Comparison of ENCODE assay signal across 11 mouse cellular contexts in genomic region chr10:80692249-80693165, GRCm38 (mm10). TPM values are rescaled to one million over a fixed set of nuclear protein-coding genes. Genes with fewer than 3 reads are reported as not detected.
DNase-seq lines count a peak whose midpoint lies in the region; ATAC-seq lines count a peak whose summit lies in the region.
"Had no signal": no experiment of that assay in that cellular context is flagged by ENCODE, and none has a peak within 500 bp of the region (broad histone marks: within the 10 kb centered on the region; RNA-seq: fewer than 3 reads in every experiment).

No protein-coding gene starts in this region.

- H3K4me2 ChIP-seq in kidney, embryonic 15.5 days, result no peak overlapping the region
- H3K4me2 ChIP-seq: forebrain, embryonic 12.5 days had no signal

- peak overlapping the region; percentile 10; the same call in 1 of the 2 replicates for H3K27ac ChIP-seq in kidney, embryonic 15.5 days
- H3K27ac ChIP-seq: forebrain, embryonic 12.5 days; hindbrain, postnatal 0 days had no signal

- no peaks in the 10 kb centered on the region for H3K9me3 ChIP-seq in kidney, embryonic 15.5 days (replicated peaks)
- H3K9me3 ChIP-seq: forebrain, embryonic 12.5 days had no signal

- no peak overlapping the region for H3K4me3 ChIP-seq in kidney, embryonic 15.5 days (replicated peaks)
- H3K4me3 ChIP-seq: forebrain, embryonic 12.5 days had no signal

- peaks cover 30% of the 10 kb centered on the region for H3K36me3 ChIP-seq in kidney, embryonic 15.5 days

- no peak for ATAC-seq in kidney, embryonic 15.5 days (replicated peaks; ENCODE audit: low FRiP score)
- peak; percentile 14 for ATAC-seq in CD4-positive, CD25-positive, alpha-beta regulatory T cell, adult 4 months
- ATAC-seq in erythroblast, adult 5-6 weeks (replicated peaks; ENCODE audit: low FRiP score, poor library complexity, severe bottlenecking), result peak; percentile 19; the same call in 1 of the 2 replicates
- peak; percentile 60 for ATAC-seq in megakaryocyte, adult 5-6 weeks (ENCODE audit: poor library complexity, severe bottlenecking)
- ATAC-seq: hindbrain, postnatal 0 days had no signal

- H3K27me3 ChIP-seq in kidney, embryonic 15.5 days, result no peaks in the 10 kb centered on the region
- H3K27me3 ChIP-seq: forebrain, embryonic 12.5 days had no signal

- 76% methylated on average over 14 of the region's 14 CpGs for WGBS in kidney, embryonic 15.5 days

- H3K9ac ChIP-seq in kidney, embryonic 15.5 days, result no peak overlapping the region
- H3K9ac ChIP-seq: forebrain, embryonic 12.5 days had no signal

- H3K4me1 ChIP-seq in kidney, embryonic 15.5 days, result peaks cover 32% of the 10 kb centered on the region

- no peak for DNase-seq in kidney, postnatal 25 days
- DNase-seq in testis, postnatal 14 days (ENCODE audit: low spot score), result no peak
- no peak for DNase-seq in ovary, postnatal 36 days (ENCODE audit: low spot score)
- DNase-seq in frontal cortex, postnatal 10 days (ENCODE audit: low spot score in 2 of 2), result no peak
- DNase-seq: cerebellum, adult 2 months had no signal

RNA-seq across cellular contexts. Expression of gene Mob3a, which starts 9.3 kb away (rescaled TPM):
- 37.7 and 41.5 TPM in 2 replicates for polyA plus RNA-seq in kidney, embryonic 15.5 days (2015; fragmentation: Nextera tagmentation; extraction: Ambion mirVana)
- polyA plus RNA-seq in CD4-positive, CD25-positive, alpha-beta regulatory T cell, adult 4 months (2017; shearing (Covaris generic)), result 100 to 1,000 TPM; 265 to 359 TPM
- 13.4 and 25.6 TPM in 2 replicates for total RNA-seq in erythroblast, adult 5-6 weeks (2015; ENCODE audit: low replicate concordance)
- 11.0 and 18.2 TPM in 2 replicates for total RNA-seq in erythroblast, adult 5-6 weeks (2017; ENCODE audit: low replicate concordance)
- total RNA-seq in megakaryocyte, adult 5-6 weeks (2015), result 61.8 and 72.0 TPM in 2 replicates
- 65.0 and 77.3 TPM in 2 replicates for total RNA-seq in megakaryocyte, adult 5-6 weeks (2017)

RNA-seq across cellular contexts. Expression of gene Izumo4, which starts 9.5 kb away (rescaled TPM):
- 22.8 and 26.2 TPM in 2 replicates for polyA plus RNA-seq in kidney, embryonic 15.5 days (2015; fragmentation: Nextera tagmentation; extraction: Ambion mirVana)
- 100 to 1,000 TPM in 1 of 2 experiments, 10 to 100 TPM in 1; 89.2 to 116 TPM for polyA plus RNA-seq in CD4-positive, CD25-positive, alpha-beta regulatory T cell, adult 4 months (2017; shearing (Covaris generic))
- 8.6 and 9.8 TPM in 2 replicates for total RNA-seq in erythroblast, adult 5-6 weeks (2015; ENCODE audit: low replicate concordance)
- total RNA-seq in erythroblast, adult 5-6 weeks (2017; ENCODE audit: low replicate concordance), result 1.3 and 2.2 TPM in 2 replicates
- total RNA-seq in megakaryocyte, adult 5-6 weeks (2015), result 11.3 and 14.2 TPM in 2 replicates
- 4.4 and 6.6 TPM in 2 replicates for total RNA-seq in megakaryocyte, adult 5-6 weeks (2017)

RNA-seq across cellular contexts. Expression of gene Mknk2, which starts 14.6 kb away (rescaled TPM):
- 95.3 and 103 TPM in 2 replicates for polyA plus RNA-seq in kidney, embryonic 15.5 days (2015; fragmentation: Nextera tagmentation; extraction: Ambion mirVana)
- polyA plus RNA-seq in CD4-positive, CD25-positive, alpha-beta regulatory T cell, adult 4 months (2017; shearing (Covaris generic)), result 10 to 100 TPM; 37.3 to 51.7 TPM
- total RNA-seq in erythroblast, adult 5-6 weeks (2015; ENCODE audit: low replicate concordance), result 40.2 and 47.4 TPM in 2 replicates
- 28.4 and 40.8 TPM in 2 replicates for total RNA-seq in erythroblast, adult 5-6 weeks (2017; ENCODE audit: low replicate concordance)
- total RNA-seq in megakaryocyte, adult 5-6 weeks (2015), result 53.5 and 61.1 TPM in 2 replicates
- total RNA-seq in megakaryocyte, adult 5-6 weeks (2017), result 63.3 and 74.8 TPM in 2 replicates

RNA-seq across cellular contexts. Expression of gene Btbd2, which starts 35.6 kb away (rescaled TPM):
- 78.6 and 83.2 TPM in 2 replicates for polyA plus RNA-seq in kidney, embryonic 15.5 days (2015; fragmentation: Nextera tagmentation; extraction: Ambion mirVana)
- 1 to 10 TPM; 7.2 to 7.3 TPM for polyA plus RNA-seq in CD4-positive, CD25-positive, alpha-beta regulatory T cell, adult 4 months (2017; shearing (Covaris generic))
- 5.6 and 6.1 TPM in 2 replicates for total RNA-seq in erythroblast, adult 5-6 weeks (2015; ENCODE audit: low replicate concordance)
- total RNA-seq in erythroblast, adult 5-6 weeks (2017; ENCODE audit: low replicate concordance), result 5.6 and 11.4 TPM in 2 replicates
- 8.4 and 10.3 TPM in 2 replicates for total RNA-seq in megakaryocyte, adult 5-6 weeks (2015)
- 16.5 and 30.1 TPM in 2 replicates for total RNA-seq in megakaryocyte, adult 5-6 weeks (2017)

RNA-seq across cellular contexts. Expression of gene Ap3d1, which starts 49.6 kb away (rescaled TPM):
- 68.1 and 70.9 TPM in 2 replicates for polyA plus RNA-seq in kidney, embryonic 15.5 days (2015; fragmentation: Nextera tagmentation; extraction: Ambion mirVana)
- polyA plus RNA-seq in CD4-positive, CD25-positive, alpha-beta regulatory T cell, adult 4 months (2017; shearing (Covaris generic)), result 10 to 100 TPM; 26.7 to 29.1 TPM
- 12.5 and 27.6 TPM in 2 replicates for total RNA-seq in erythroblast, adult 5-6 weeks (2015; ENCODE audit: low replicate concordance)
- 25.9 and 30.5 TPM in 2 replicates for total RNA-seq in erythroblast, adult 5-6 weeks (2017; ENCODE audit: low replicate concordance)
- 42.6 and 52.4 TPM in 2 replicates for total RNA-seq in megakaryocyte, adult 5-6 weeks (2015)
- 48.6 and 62.0 TPM in 2 replicates for total RNA-seq in megakaryocyte, adult 5-6 weeks (2017)
